Mouse (Mus musculus): ENCODE results near the gene Atad2b. TPM values are rescaled to one million over a fixed set of nuclear protein-coding genes. Genes with fewer than 3 reads are reported as not detected.
"Not testable (repeated sequence)": the region's sequence is repeated elsewhere in the genome, so short reads cannot be mapped to it uniquely, and the experiment has no call there.

Atad2b gene
- polyA plus RNA-seq, 1 experiment from 2014 or later, result 27.1 TPM

DNA sequence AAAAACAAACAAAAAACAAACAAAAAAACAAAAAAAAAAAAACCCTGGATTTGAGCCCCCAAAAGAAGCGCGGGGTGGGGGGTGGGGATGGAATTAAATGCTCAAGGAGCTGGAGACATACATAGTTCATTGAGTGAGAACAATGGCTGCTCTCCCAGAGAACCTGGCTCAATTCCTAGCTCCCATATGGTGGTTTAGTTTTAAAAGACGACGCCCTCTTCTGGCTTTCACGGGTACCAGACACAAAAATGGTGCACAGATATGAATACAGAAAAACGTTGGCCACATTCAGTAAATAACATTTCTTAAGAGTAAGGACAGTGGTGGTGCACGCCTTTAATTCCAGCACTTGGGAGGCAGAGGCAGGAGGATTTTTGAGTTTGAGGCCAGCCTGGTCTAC, 11.2 kb upstream of the Atad2b start:
- no peak overlapping the region for H3K4me3 ChIP-seq (ENCODE audit: low read depth, low read length)
- no peak overlapping the region for H3K27ac ChIP-seq (ENCODE audit: low read depth, low read length)
- WGBS, result 85% methylated on average over 7 of the region's 7 CpGs
- H3K9me3 ChIP-seq (ENCODE audit: control insufficient read depth, low read length), result no peaks in the 10 kb centered on the region
- no peak overlapping the region for H3K4me2 ChIP-seq (ENCODE audit: low read depth)
- H3K36me3 ChIP-seq (ENCODE audit: control insufficient read depth, insufficient read depth, low read length), result no peaks in the 10 kb centered on the region
- no peaks in the 10 kb centered on the region for H3K4me1 ChIP-seq (ENCODE audit: control insufficient read depth, insufficient read depth, low read length)
- ATAC-seq (ENCODE audit: insufficient read depth, low FRiP score, low TSS enrichment) (no peak), DNase-seq (ENCODE audit: low spot score) (no peak)
- H3K27me3 ChIP-seq (ENCODE audit: control insufficient read depth, insufficient read depth, low read length), result no peaks in the 10 kb centered on the region
- H3K9ac ChIP-seq (ENCODE audit: low read length), result no peak overlapping the region

DNA sequence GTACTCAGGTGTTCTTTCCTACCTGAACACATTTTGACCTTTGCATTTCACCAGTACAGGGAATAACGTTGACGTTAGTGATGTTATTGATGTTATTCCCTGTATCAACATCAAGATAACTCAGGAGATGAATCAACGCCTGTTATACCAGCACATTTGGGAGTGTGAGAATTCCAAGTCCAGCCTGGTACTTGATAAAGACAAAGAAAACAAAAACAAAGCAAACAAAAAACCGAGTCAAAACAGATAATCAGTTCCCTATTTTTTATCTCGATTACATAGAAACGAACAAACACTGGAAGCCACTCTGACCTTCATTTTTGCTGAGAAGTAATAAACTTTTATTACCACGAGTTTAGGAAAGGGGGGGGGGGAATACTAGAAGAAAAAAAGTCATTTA, 10.7 kb upstream of the Atad2b start:
- Histone ChIP-seq H3K4me2 (ENCODE audit: low read depth) (peak overlapping the region; percentile 81), H3K36me3 (ENCODE audit: control insufficient read depth, insufficient read depth, low read length) (no peaks in the 10 kb centered on the region), H3K4me3 (ENCODE audit: low read depth, low read length) (peak overlapping the region; percentile 67), H3K9ac (ENCODE audit: low read length) (no peak overlapping the region; the same call in 1 of the 2 replicates), H3K9me3 (ENCODE audit: control insufficient read depth, low read length) (no peaks in the 10 kb centered on the region), H3K27me3 (ENCODE audit: control insufficient read depth, insufficient read depth, low read length) (no peaks in the 10 kb centered on the region), H3K4me1 (ENCODE audit: control insufficient read depth, insufficient read depth, low read length) (no peaks in the 10 kb centered on the region), H3K27ac (ENCODE audit: low read depth, low read length) (no peak overlapping the region)
- ATAC-seq (ENCODE audit: insufficient read depth, low FRiP score, low TSS enrichment) (no peak), DNase-seq (ENCODE audit: low spot score) (no peak)
- 66% methylated on average over 7 of the region's 7 CpGs for WGBS

GRCm38 (mm10) chr12:4906951-4907906, 9.9 kb upstream of the Atad2b start, which contains the start of gene Ubxn2a:
Gene Ubxn2a, minus strand, starts transcription at chr12:4907705.
- DNase-seq (ENCODE audit: low spot score), result peak; percentile 94
- Histone ChIP-seq H3K4me2 (ENCODE audit: low read depth) (peak within 1 kb of the TSS; percentile 81), H3K27me3 (ENCODE audit: control insufficient read depth, insufficient read depth, low read length) (no peaks in the 10 kb centered on the region), H3K4me3 (ENCODE audit: low read depth, low read length) (peak within 1 kb of the TSS; percentile 67), H3K9me3 (ENCODE audit: control insufficient read depth, low read length) (no peaks in the 10 kb centered on the region), H3K4me1 (ENCODE audit: control insufficient read depth, insufficient read depth, low read length) (no peaks in the 10 kb centered on the region), H3K36me3 (ENCODE audit: control insufficient read depth, insufficient read depth, low read length) (no peaks in the 10 kb centered on the region), H3K27ac (ENCODE audit: low read depth, low read length) (peak within 1 kb of the TSS; percentile 62), H3K9ac (ENCODE audit: low read length) (peak within 1 kb of the TSS; percentile 81)
- WGBS, result under 1% methylated on average over 87 of the region's 125 CpGs
- peak; percentile 91 for ATAC-seq (ENCODE audit: insufficient read depth, low FRiP score, low TSS enrichment)

DNA sequence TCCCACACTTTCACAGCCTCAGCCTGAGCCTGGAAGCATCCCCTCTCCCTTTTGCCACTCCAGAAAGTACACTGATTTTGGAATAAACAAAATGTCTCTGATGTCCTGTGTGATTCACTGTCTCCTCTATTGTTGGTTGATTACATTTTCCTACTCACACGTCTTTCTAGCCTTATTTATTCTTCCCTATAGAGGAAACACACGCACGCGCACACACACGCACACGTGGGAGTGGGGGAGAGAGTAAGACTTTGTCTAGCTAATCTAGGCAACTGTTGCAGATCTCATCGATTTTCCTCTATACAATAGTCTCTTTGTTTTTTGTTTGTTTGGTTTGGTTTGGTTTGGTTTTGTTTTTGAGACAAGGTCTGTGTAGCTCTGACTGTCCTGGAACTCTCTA, 8.8 kb upstream of the Atad2b start:
- Histone ChIP-seq H3K36me3 (ENCODE audit: control insufficient read depth, insufficient read depth, low read length) (no peaks in the 10 kb centered on the region), H3K4me2 (ENCODE audit: low read depth) (no peak overlapping the region), H3K4me1 (ENCODE audit: control insufficient read depth, insufficient read depth, low read length) (no peaks in the 10 kb centered on the region), H3K9me3 (ENCODE audit: control insufficient read depth, low read length) (no peaks in the 10 kb centered on the region), H3K27ac (ENCODE audit: low read depth, low read length) (no peak overlapping the region), H3K27me3 (ENCODE audit: control insufficient read depth, insufficient read depth, low read length) (no peaks in the 10 kb centered on the region), H3K4me3 (ENCODE audit: low read depth, low read length) (no peak overlapping the region), H3K9ac (ENCODE audit: low read length) (no peak overlapping the region)
- no peak for DNase-seq (ENCODE audit: low spot score)
- ATAC-seq (ENCODE audit: insufficient read depth, low FRiP score, low TSS enrichment), result no peak
- WGBS, result 96% methylated on average over 7 of the region's 7 CpGs

- H3K27ac ChIP-seq (ENCODE audit: low read depth, low read length); DNase-seq (ENCODE audit: low spot score); ATAC-seq (ENCODE audit: insufficient read depth, low FRiP score, low TSS enrichment); H3K4me1 ChIP-seq (ENCODE audit: control insufficient read depth, insufficient read depth, low read length); H3K4me3 ChIP-seq (ENCODE audit: low read depth, low read length); H3K36me3 ChIP-seq (ENCODE audit: control insufficient read depth, insufficient read depth, low read length); H3K9ac ChIP-seq (ENCODE audit: low read length); H3K4me2 ChIP-seq (ENCODE audit: low read depth); H3K9me3 ChIP-seq (ENCODE audit: control insufficient read depth, low read length); H3K27me3 ChIP-seq (ENCODE audit: control insufficient read depth, insufficient read depth, low read length): not testable (repeated sequence)
- WGBS, result 88% methylated on average over 1 of the region's 1 CpGs
Measured at GRCm38 (mm10) chr12:4910496-4910895, 6.7 kb upstream of the Atad2b start.

DNA sequence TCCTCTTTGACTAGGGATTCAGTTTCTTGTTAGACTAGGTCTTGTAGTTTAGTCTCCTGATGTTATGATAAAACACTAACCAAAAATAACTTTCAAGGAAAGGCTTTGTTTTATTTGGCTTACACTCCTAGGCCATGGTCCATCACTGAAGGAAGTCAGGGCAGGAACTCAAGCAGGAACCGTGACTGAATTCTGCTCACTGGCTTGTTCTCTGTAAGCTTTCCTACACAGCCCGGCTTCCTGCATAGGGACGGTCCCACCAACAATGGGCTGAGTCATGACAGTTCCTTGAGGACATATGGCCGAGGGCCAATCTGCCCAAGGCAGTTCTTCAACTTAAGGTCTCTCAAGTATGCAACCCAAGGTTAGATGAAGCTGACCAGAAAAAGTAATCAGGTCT, 5.4 kb upstream of the Atad2b start:
- DNase-seq (ENCODE audit: low spot score) (no peak), ATAC-seq (ENCODE audit: insufficient read depth, low FRiP score, low TSS enrichment) (no peak)
- 86% methylated on average over 4 of the region's 4 CpGs for WGBS
- no peak overlapping the region for H3K4me3 ChIP-seq (ENCODE audit: low read depth, low read length)
- H3K9me3 ChIP-seq (ENCODE audit: control insufficient read depth, low read length), result no peaks in the 10 kb centered on the region
- no peak overlapping the region for H3K27ac ChIP-seq (ENCODE audit: low read depth, low read length)
- no peaks in the 10 kb centered on the region for H3K36me3 ChIP-seq (ENCODE audit: control insufficient read depth, insufficient read depth, low read length)
- H3K9ac ChIP-seq (ENCODE audit: low read length), result no peak overlapping the region
- no peak overlapping the region for H3K4me2 ChIP-seq (ENCODE audit: low read depth)
- H3K27me3 ChIP-seq (ENCODE audit: control insufficient read depth, insufficient read depth, low read length), result no peaks in the 10 kb centered on the region
- no peaks in the 10 kb centered on the region for H3K4me1 ChIP-seq (ENCODE audit: control insufficient read depth, insufficient read depth, low read length)

DNA sequence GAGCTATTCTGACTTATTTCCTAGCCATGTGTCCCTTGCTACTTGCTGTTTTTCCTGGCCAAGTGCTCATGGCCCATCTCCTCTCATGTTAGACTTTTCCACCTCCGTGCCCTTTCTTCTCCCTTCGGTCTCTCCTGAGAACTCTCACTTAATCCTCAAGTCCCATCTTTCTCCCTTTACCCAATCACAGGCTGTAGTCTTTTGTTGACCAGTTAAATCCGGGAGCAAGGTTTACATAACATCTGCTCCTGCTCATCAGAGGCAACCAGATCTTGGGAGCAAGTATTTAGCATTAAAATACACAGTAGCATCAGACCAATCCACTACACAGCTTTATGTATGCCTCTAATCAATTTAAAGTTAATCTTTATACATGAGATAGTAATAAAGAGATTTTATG, 2.7 kb upstream of the Atad2b start:
- H3K27me3 ChIP-seq (ENCODE audit: control insufficient read depth, insufficient read depth, low read length), result no peaks in the 10 kb centered on the region
- DNase-seq (ENCODE audit: low spot score) (no peak), ATAC-seq (ENCODE audit: insufficient read depth, low FRiP score, low TSS enrichment) (no peak)
- peaks cover 4% of the 10 kb centered on the region; the same call in 1 of the 2 replicates for H3K4me1 ChIP-seq (ENCODE audit: control insufficient read depth, insufficient read depth, low read length)
- H3K4me2 ChIP-seq (ENCODE audit: low read depth), result no peak overlapping the region
- H3K4me3 ChIP-seq (ENCODE audit: low read depth, low read length), result no peak overlapping the region
- H3K9me3 ChIP-seq (ENCODE audit: control insufficient read depth, low read length), result no peaks in the 10 kb centered on the region
- H3K36me3 ChIP-seq (ENCODE audit: control insufficient read depth, insufficient read depth, low read length), result no peaks in the 10 kb centered on the region
- WGBS, result 53% methylated on average over 3 of the region's 3 CpGs
- no peak overlapping the region for H3K27ac ChIP-seq (ENCODE audit: low read depth, low read length)
- no peak overlapping the region for H3K9ac ChIP-seq (ENCODE audit: low read length)

DNA sequence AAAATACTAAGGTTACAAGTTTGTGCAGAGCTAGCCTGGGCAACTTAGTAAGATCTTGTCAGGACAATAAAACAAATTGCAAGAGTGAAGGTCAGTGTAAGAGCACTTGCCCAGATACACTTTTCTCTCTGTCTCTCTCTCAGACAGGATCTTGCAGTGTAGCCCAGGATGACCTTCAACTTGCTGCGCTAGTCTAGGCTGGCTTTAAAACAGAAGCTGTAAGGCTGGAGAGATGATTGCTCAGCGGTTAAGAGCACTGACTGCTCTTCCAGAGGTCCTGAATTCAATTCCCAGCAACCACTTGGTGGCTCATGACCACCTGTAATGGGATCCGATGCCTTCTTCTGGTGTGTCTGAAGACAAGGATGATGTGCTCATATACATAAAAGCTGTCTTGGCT, 2.2 kb upstream of the Atad2b start:
- no peak overlapping the region for H3K9ac ChIP-seq (ENCODE audit: low read length)
- H3K4me1 ChIP-seq (ENCODE audit: control insufficient read depth, insufficient read depth, low read length), result peaks cover 4% of the 10 kb centered on the region; the same call in 1 of the 2 replicates
- H3K4me2 ChIP-seq (ENCODE audit: low read depth), result no peak overlapping the region
- no peak overlapping the region for H3K4me3 ChIP-seq (ENCODE audit: low read depth, low read length)
- DNase-seq (ENCODE audit: low spot score), result no peak
- H3K27me3 ChIP-seq (ENCODE audit: control insufficient read depth, insufficient read depth, low read length), result no peaks in the 10 kb centered on the region
- ATAC-seq (ENCODE audit: insufficient read depth, low FRiP score, low TSS enrichment), result no peak
- H3K9me3 ChIP-seq (ENCODE audit: control insufficient read depth, low read length), result no peaks in the 10 kb centered on the region
- WGBS, result 88% methylated on average over 3 of the region's 3 CpGs
- H3K36me3 ChIP-seq (ENCODE audit: control insufficient read depth, insufficient read depth, low read length), result no peaks in the 10 kb centered on the region
- no peak overlapping the region for H3K27ac ChIP-seq (ENCODE audit: low read depth, low read length)

All from neural tube, embryonic 11.5 days (tissue).